Mouse (Mus musculus): Measurements from ENCODE around the gene C1ql3. TPM values are rescaled to one million over a fixed set of nuclear protein-coding genes. Genes with fewer than 3 reads are reported as not detected.

C1ql3 gene
- polyA plus RNA-seq (2012), result not detected in 2 replicates

DNA sequence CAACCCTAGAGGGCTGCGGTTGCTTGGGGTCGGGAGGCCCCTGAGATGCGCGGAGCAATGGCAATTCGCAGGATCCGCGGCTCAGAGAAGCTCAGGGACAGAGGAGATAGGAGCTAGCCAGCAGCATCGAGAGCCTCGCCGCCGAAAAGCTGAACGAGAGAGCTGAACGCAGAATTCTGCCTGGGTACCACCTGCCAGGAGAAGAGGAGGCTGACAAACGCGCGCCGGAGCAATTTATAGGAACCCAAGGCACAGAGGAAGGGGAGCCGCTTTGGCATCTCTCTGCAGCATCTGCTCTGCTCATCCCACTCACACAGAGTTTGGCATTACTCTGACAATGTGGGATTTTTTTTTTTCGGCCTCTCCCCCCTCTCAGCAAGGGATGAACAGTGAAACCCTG, at the start of gene C1ql3:
TSS of gene C1ql3 (minus strand) at position 335 of the 400 bp plus-strand sequence.
- no peaks in the 10 kb centered on the region for H3K36me3 ChIP-seq (ENCODE audit: control insufficient read depth)

GRCm38 (mm10) chr2:13060426-13061170, 49.0 kb upstream of the C1ql3 start:
- TF ChIP-seq GATA1 (IDR thresholded peaks at IDR 0.05; ENCODE audit: low read length) (no peak), TAL1 (IDR thresholded peaks at IDR 0.05; ENCODE audit: low read length) (no peak)
- H3K27me3 ChIP-seq (ENCODE audit: control insufficient read depth), result no peaks in the 10 kb centered on the region
- no peaks in the 10 kb centered on the region for H3K4me1 ChIP-seq (ENCODE audit: control insufficient read depth)
- no peaks in the 10 kb centered on the region for H3K36me3 ChIP-seq (ENCODE audit: control insufficient read depth)
- H3K4me3 ChIP-seq (replicated peaks), result no peak overlapping the region
- H3K9me3 ChIP-seq (ENCODE audit: control insufficient read depth, low read length), result no peaks in the 10 kb centered on the region

More for the DNA sequence above, at the start of gene C1ql3:
- Histone ChIP-seq H3K4me3 (replicated peaks) (peak within 1 kb of the TSS; percentile 12), H3K9me3 (ENCODE audit: control insufficient read depth, low read length) (no peaks in the 10 kb centered on the region; the same call in 1 of the 2 replicates), H3K4me1 (ENCODE audit: control insufficient read depth) (no peaks in the 10 kb centered on the region), H3K27me3 (ENCODE audit: control insufficient read depth) (peaks cover 58% of the 10 kb centered on the region)
- TF ChIP-seq TAL1 (IDR thresholded peaks at IDR 0.05; ENCODE audit: low read length) (no peak), GATA1 (IDR thresholded peaks at IDR 0.05; ENCODE audit: low read length) (no peak)

GRCm38 (mm10) chr2:13048649-13049048, 37.0 kb upstream of the C1ql3 start:
- Histone ChIP-seq H3K4me1 (ENCODE audit: control insufficient read depth) (peaks cover 22% of the 10 kb centered on the region), H3K27me3 (ENCODE audit: control insufficient read depth) (no peaks in the 10 kb centered on the region), H3K36me3 (ENCODE audit: control insufficient read depth) (no peaks in the 10 kb centered on the region), H3K9me3 (ENCODE audit: control insufficient read depth, low read length) (no peaks in the 10 kb centered on the region), H3K4me3 (replicated peaks) (no peak overlapping the region)
- TF ChIP-seq GATA1 (IDR thresholded peaks at IDR 0.05; ENCODE audit: low read length) (no peak), TAL1 (IDR thresholded peaks at IDR 0.05; ENCODE audit: low read length) (no peak)

DNA sequence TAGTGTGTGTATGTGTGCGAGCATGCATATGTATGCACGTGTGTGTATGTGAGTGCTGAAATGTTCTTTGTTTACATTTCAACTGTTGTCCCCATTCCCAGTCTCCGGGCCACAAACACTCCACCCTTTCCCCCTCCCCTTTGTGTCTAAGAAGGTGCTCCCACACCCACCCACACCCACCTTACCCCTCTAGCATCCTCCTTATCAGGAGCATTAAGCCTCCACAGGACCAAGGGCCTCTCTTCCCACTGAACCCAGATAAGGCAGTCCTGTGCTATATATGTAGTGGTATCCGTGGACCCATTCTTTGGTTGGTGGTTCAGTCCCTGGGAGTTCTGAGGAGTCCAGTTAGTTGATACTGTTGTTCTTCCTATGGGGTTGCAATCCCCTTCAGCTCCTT, 32.9 kb upstream of the C1ql3 start:
- H3K27me3 ChIP-seq (ENCODE audit: control insufficient read depth), result no peaks in the 10 kb centered on the region
- no peaks in the 10 kb centered on the region for H3K36me3 ChIP-seq (ENCODE audit: control insufficient read depth)
- H3K4me1 ChIP-seq (ENCODE audit: control insufficient read depth), result peaks cover 26% of the 10 kb centered on the region
- H3K4me3 ChIP-seq (replicated peaks), result no peak overlapping the region
- no peaks in the 10 kb centered on the region for H3K9me3 ChIP-seq (ENCODE audit: control insufficient read depth, low read length)
- TF ChIP-seq TAL1 (IDR thresholded peaks at IDR 0.05; ENCODE audit: low read length) (no peak), GATA1 (IDR thresholded peaks at IDR 0.05; ENCODE audit: low read length) (no peak)

GRCm38 (mm10) chr2:13039785-13040184, 28.2 kb upstream of the C1ql3 start:
- Histone ChIP-seq H3K36me3 (ENCODE audit: control insufficient read depth) (no peaks in the 10 kb centered on the region), H3K9me3 (ENCODE audit: control insufficient read depth, low read length) (no peaks in the 10 kb centered on the region), H3K27me3 (ENCODE audit: control insufficient read depth) (peaks cover 3% of the 10 kb centered on the region; the same call in 1 of the 2 replicates), H3K4me3 (replicated peaks) (no peak overlapping the region), H3K4me1 (ENCODE audit: control insufficient read depth) (peaks cover 14% of the 10 kb centered on the region)
- TF ChIP-seq TAL1 (IDR thresholded peaks at IDR 0.05; ENCODE audit: low read length) (no peak), GATA1 (IDR thresholded peaks at IDR 0.05; ENCODE audit: low read length) (no peak)

DNA sequence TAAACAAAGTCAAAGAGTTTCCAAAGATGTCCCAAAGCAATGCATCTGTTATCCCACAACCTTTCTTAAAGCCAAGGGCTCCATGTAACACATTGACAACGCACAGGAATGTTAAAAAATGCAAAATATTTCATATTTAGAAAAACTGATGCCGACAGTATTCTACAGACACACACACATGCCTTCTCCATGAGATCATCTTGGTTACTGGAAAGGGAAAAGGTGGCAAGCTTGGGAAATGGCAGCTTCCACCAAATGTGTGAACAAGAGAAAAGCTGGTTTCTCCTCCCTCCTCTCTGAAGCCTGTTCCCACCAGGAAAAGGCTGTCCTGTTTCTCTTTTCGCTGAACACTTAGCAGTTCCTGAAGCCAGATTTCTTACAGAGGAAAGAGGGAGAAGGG, 27.2 kb upstream of the C1ql3 start:
- no peaks in the 10 kb centered on the region for H3K36me3 ChIP-seq (ENCODE audit: control insufficient read depth)
- peaks cover 5% of the 10 kb centered on the region for H3K4me1 ChIP-seq (ENCODE audit: control insufficient read depth)
- H3K4me3 ChIP-seq (replicated peaks), result no peak overlapping the region
- no peaks in the 10 kb centered on the region for H3K9me3 ChIP-seq (ENCODE audit: control insufficient read depth, low read length)
- peaks cover 3% of the 10 kb centered on the region; the same call in 1 of the 2 replicates for H3K27me3 ChIP-seq (ENCODE audit: control insufficient read depth)
- TF ChIP-seq GATA1 (IDR thresholded peaks at IDR 0.05; ENCODE audit: low read length) (no peak), TAL1 (IDR thresholded peaks at IDR 0.05; ENCODE audit: low read length) (no peak)

DNA sequence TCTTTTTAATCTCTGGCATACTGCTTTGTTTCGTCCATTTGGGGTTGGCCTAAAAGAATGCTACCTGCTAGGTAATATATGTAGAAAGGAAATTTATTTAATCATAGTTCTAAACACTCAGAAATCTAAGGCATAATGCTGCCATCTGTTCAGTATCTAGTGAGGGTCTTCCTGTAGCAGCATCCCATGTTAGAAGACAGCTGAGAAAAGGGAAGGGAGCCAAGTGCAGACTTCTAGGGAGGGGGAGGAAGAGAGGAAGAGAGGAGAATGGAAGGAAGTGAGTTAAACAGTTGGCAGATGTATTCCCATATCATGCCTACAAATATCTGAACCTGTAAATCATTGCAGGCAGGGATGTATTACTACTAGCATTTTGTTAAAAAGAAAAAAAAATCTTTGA, 7.3 kb upstream of the C1ql3 start:
- TF ChIP-seq GATA1 (IDR thresholded peaks at IDR 0.05; ENCODE audit: low read length), result no peak
- no peak for TF ChIP-seq TAL1 (IDR thresholded peaks at IDR 0.05; ENCODE audit: low read length)
- Histone ChIP-seq H3K4me1 (ENCODE audit: control insufficient read depth) (no peaks in the 10 kb centered on the region), H3K27me3 (ENCODE audit: control insufficient read depth) (peaks cover under 1% of the 10 kb centered on the region), H3K9me3 (ENCODE audit: control insufficient read depth, low read length) (no peaks in the 10 kb centered on the region), H3K4me3 (replicated peaks) (no peak overlapping the region), H3K36me3 (ENCODE audit: control insufficient read depth) (no peaks in the 10 kb centered on the region)

- Histone ChIP-seq H3K36me3 (ENCODE audit: control insufficient read depth) (no peaks in the 10 kb centered on the region), H3K27me3 (ENCODE audit: control insufficient read depth) (peaks cover 5% of the 10 kb centered on the region), H3K4me3 (replicated peaks) (no peak overlapping the region), H3K4me1 (ENCODE audit: control insufficient read depth) (no peaks in the 10 kb centered on the region), H3K9me3 (ENCODE audit: control insufficient read depth, low read length) (no peaks in the 10 kb centered on the region)
- TF ChIP-seq TAL1 (IDR thresholded peaks at IDR 0.05; ENCODE audit: low read length), result no peak
- TF ChIP-seq GATA1 (IDR thresholded peaks at IDR 0.05; ENCODE audit: low read length), result no peak
These were observed 6.8 kb upstream of the C1ql3 start for GRCm38 (mm10) chr2:13018382-13018781.

DNA sequence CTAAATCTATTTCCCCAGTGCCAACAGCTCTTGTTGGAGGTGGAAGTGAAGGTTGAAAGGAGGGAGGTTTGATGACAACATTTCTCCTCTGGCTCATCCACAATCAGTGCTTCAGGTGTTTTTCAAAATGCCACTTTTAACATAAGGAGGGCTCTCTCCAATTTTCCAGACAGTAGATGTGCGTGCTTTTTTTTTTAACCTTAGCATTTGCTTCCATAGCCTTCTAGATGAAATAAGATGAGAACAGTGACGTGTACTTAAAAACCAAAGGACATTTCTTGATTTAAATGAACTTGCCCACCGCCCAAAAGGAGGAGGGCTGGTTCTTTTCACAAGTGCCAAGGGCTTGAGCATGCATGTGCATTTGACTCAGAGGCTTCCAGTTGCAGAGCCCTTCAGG, 367 bp upstream of the C1ql3 start:
- no peak overlapping the region for H3K4me3 ChIP-seq (replicated peaks)
- no peaks in the 10 kb centered on the region for H3K4me1 ChIP-seq (ENCODE audit: control insufficient read depth)
- H3K9me3 ChIP-seq (ENCODE audit: control insufficient read depth, low read length), result no peaks in the 10 kb centered on the region; the same call in 1 of the 2 replicates
- H3K36me3 ChIP-seq (ENCODE audit: control insufficient read depth), result no peaks in the 10 kb centered on the region
- peaks cover 58% of the 10 kb centered on the region for H3K27me3 ChIP-seq (ENCODE audit: control insufficient read depth)
- TF ChIP-seq TAL1 (IDR thresholded peaks at IDR 0.05; ENCODE audit: low read length), result no peak
- no peak for TF ChIP-seq GATA1 (IDR thresholded peaks at IDR 0.05; ENCODE audit: low read length)
